Mouse (Mus musculus) megakaryocyte, embryonic 14.5 days (primary cell): ENCODE measurements at regions not wholly inside any gene's neighbourhood (a gene's known extent, or its start where the extent isn't known, plus 50 kb on each side); places are given as distances from the start of the nearest gene placed in this dataset.

Experiments used
- FLI1 ChIP-seq: IDR thresholded peaks from 2 replicates; pipeline ENCODE4 v1.6.1; 2012; ENCODE audit warnings: low read length, inconsistent platforms, mixed read lengths
- GATA1 ChIP-seq: IDR thresholded peaks from 3 replicates; pipeline ENCODE4 v1.6.1; 2012; ENCODE audit warnings: mixed read lengths, low read length, inconsistent platforms, borderline replicate concordance

DNA sequence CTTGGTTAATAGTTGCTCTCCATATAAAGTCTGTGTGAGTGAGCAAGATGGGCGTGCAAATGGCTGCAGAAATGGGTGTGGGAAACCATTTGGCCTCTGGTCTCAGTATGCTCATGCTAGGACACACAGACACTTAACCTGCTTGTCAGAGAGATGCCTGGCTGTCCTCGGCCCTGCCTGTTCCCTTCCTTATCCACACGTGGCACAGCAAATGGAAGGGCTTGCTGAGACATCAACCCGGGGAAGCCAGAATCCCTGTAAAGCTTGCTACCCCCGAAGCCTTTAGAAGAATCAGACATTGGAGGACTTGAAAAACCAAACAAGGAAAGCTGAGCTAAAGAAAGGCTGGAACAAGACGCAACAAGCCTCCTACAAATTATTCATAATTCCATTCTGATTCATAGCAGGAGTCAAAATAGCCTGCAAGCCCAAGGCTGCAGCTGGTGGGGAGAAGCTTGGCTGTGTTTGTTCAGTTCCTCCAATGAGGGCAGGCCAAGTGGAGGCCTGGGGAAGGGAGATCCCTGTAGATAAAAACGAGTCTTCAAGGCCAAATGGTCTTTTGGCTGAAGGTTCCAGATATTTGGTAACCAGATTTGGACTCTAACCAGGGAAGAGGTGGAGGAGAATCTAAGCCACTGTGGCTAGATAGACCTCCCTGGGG lies 92.1 kb downstream of the Tmx1 start:
- TF ChIP-seq GATA1: no peak
- no peak for TF ChIP-seq FLI1
